Mouse (Mus musculus) cerebellum, adult 2 months (tissue): ENCODE data around the gene Crlf1.

Source experiments
- CTCF ChIP-seq: fragments of 200-500 bp; IDR thresholded peaks from 2 replicates; pipeline ENCODE4 v1.5.1; 2011; ENCODE audit warnings: low read depth, mild to moderate bottlenecking, control low read depth, low read length, moderate library complexity, borderline replicate concordance; ENCODE audit not compliant: insufficient read depth
- POLR2A ChIP-seq: fragments of 200-500 bp; IDR thresholded peaks from 2 replicates; pipeline ENCODE4 v1.6.1; 2011; ENCODE audit warnings: low read length, control low read depth, borderline replicate concordance; ENCODE audit not compliant: insufficient read depth

GRCm38 (mm10) chr8:70540507-70541071 lies 47.6 kb downstream of the Crlf1 start:
- TF ChIP-seq CTCF: no peak
- TF ChIP-seq POLR2A: no peak
